Mouse (Mus musculus): ENCODE measurements at regions not wholly inside any gene's neighbourhood (a gene's known extent, or its start where the extent isn't known, plus 50 kb on each side); places are given as distances from the start of the nearest gene placed in this dataset.

DNA sequence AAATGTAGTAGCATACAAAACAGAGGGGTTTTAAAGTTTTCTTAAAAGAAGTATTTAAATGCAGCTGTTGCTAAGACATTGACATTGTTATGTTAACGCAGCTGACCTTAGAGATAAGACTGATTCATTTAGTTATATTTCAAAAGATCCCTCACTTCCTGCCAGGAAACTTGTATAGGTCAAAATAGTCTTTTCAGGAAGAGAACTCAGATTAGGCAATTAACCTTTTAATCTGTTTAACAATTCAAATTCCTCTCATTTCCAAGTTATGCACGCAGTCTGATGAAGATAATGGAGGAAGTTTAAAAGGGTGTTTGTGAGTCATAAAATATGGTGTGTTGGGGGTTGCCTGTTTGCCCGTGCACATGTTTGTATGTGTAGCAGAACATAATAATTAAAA is 448.5 kb downstream of the Tmtc2 start:
- Histone ChIP-seq H3K27me3 (ENCODE audit: control insufficient read depth, insufficient read depth, low read depth, low read length) (no peaks in the 10 kb centered on the region), H3K4me3 (ENCODE audit: low read depth, low read length) (no peak overlapping the region), H3K36me3 (ENCODE audit: control insufficient read depth, insufficient read depth, low read length) (no peaks in the 10 kb centered on the region), H3K9ac (ENCODE audit: low read depth, low read length) (no peak overlapping the region), H3K27ac (ENCODE audit: low read length) (no peak overlapping the region), H3K4me2 (ENCODE audit: low read length) (no peak overlapping the region), H3K4me1 (ENCODE audit: control insufficient read depth, insufficient read depth, low read length) (no peaks in the 10 kb centered on the region), H3K9me3 (replicated peaks; ENCODE audit: control insufficient read depth, low read length, poor library complexity, severe bottlenecking) (no peaks in the 10 kb centered on the region)
- no peak for ATAC-seq
- WGBS, result 50% methylated on average over 3 of the region's 3 CpGs

DNA sequence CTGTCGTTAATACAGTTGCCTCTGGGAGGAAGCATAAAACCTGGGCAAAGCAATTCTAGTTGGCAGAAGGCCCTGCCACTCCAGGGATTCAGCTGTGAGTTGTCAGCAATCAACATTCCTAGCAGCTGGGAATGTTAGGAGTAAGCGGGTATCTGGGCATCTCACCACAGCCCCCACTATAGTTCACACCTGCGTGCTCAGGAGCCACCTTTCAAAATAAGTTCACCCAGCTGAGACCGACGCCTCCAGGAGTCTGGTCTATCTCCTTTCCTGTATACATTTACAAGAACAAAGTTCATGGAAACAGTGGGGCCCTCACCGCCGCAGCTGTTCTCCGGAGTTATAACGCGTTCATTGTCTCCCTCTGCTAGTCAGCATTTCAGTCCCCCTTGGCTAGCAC is 454.0 kb downstream of the Tmtc2 start:
- WGBS, result 82% methylated on average over 10 of the region's 10 CpGs
- ATAC-seq, result no peak
- Histone ChIP-seq H3K9me3 (replicated peaks; ENCODE audit: control insufficient read depth, low read length, poor library complexity, severe bottlenecking) (no peaks in the 10 kb centered on the region), H3K27me3 (ENCODE audit: control insufficient read depth, insufficient read depth, low read depth, low read length) (no peaks in the 10 kb centered on the region), H3K27ac (ENCODE audit: low read length) (no peak overlapping the region), H3K9ac (ENCODE audit: low read depth, low read length) (no peak overlapping the region), H3K4me3 (ENCODE audit: low read depth, low read length) (no peak overlapping the region), H3K4me2 (ENCODE audit: low read length) (no peak overlapping the region), H3K36me3 (ENCODE audit: control insufficient read depth, insufficient read depth, low read length) (no peaks in the 10 kb centered on the region), H3K4me1 (ENCODE audit: control insufficient read depth, insufficient read depth, low read length) (no peaks in the 10 kb centered on the region)

DNA sequence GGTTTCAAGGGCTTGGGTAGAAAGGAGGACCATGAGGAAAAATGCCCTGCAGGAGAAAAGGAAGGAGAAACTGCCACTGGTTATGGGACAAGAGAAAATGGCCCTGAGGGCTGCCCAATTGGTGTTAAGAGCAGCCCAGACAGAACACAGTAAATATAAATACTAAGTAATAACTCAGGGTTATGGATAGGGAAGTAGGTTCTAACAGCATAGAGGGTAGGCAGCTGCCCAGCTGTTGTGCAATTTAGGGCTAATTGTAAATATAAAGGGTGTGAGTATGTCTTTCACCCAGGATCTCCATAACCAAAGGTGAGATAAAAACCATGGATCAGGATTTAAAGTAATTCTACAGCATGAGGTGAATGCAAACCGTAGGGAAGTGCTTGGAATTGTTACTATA is 458.1 kb downstream of the Tmtc2 start:
- 93% methylated on average over 1 of the region's 1 CpGs for WGBS
- Histone ChIP-seq H3K9ac (ENCODE audit: low read depth, low read length) (no peak overlapping the region), H3K9me3 (replicated peaks; ENCODE audit: control insufficient read depth, low read length, poor library complexity, severe bottlenecking) (no peaks in the 10 kb centered on the region)

DNA sequence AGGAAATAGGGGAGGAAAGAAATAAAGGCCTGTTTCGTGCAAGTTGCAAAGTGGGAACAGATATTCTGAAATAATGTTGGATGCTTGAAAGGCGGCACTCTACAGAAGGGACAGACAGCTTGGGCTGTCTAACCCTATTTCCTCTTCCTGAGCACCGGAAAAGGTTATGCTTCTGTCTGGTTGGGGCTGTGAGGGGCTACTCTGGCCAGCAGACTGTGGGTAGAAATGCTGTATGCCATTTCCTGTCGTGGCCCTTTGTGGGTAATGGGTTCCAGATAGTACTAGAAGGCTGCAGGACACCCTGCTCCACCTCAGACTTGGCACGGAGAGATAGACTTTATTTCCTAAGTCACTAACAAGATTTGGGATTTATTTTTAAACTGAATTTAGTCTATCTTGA is 459.3 kb downstream of the Tmtc2 start:
- Histone ChIP-seq H3K36me3 (ENCODE audit: control insufficient read depth, insufficient read depth, low read length) (no peaks in the 10 kb centered on the region), H3K4me2 (ENCODE audit: low read length) (no peak overlapping the region), H3K9me3 (replicated peaks; ENCODE audit: control insufficient read depth, low read length, poor library complexity, severe bottlenecking) (no peaks in the 10 kb centered on the region), H3K27me3 (ENCODE audit: control insufficient read depth, insufficient read depth, low read depth, low read length) (no peaks in the 10 kb centered on the region), H3K4me1 (ENCODE audit: control insufficient read depth, insufficient read depth, low read length) (peaks cover 4% of the 10 kb centered on the region; the same call in 1 of the 2 replicates), H3K27ac (ENCODE audit: low read length) (no peak overlapping the region), H3K4me3 (ENCODE audit: low read depth, low read length) (no peak overlapping the region), H3K9ac (ENCODE audit: low read depth, low read length) (no peak overlapping the region)
- WGBS, result 86% methylated on average over 5 of the region's 5 CpGs
- no peak for ATAC-seq

More for the DNA sequence above, 458.1 kb downstream of the Tmtc2 start:
- Histone ChIP-seq H3K4me3 (ENCODE audit: low read depth, low read length) (no peak overlapping the region), H3K4me2 (ENCODE audit: low read length) (no peak overlapping the region), H3K36me3 (ENCODE audit: control insufficient read depth, insufficient read depth, low read length) (no peaks in the 10 kb centered on the region), H3K27me3 (ENCODE audit: control insufficient read depth, insufficient read depth, low read depth, low read length) (no peaks in the 10 kb centered on the region), H3K4me1 (ENCODE audit: control insufficient read depth, insufficient read depth, low read length) (no peaks in the 10 kb centered on the region), H3K27ac (ENCODE audit: low read length) (no peak overlapping the region)
- no peak for ATAC-seq

DNA sequence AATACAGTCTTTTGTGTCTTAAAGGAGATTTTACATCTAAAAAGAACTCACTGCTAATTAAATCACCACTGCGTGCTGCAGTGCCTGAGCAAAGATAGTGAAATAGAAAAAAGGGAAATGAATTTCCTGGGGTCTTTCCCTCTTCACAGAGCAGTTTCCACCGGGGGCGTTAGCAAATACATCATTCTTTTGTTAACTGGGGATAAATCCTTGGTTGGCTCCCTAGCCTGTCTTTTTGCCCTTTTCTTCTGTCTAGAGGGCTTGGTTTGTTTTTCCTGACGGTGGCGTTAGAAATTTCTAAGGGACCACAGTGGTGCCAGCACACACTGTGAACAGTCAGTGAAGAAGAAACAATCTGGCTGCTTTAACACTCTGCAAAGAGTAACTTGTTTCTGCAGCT is 464.0 kb downstream of the Tmtc2 start:
- ATAC-seq, result no peak; the same call in 1 of the 2 replicates
- H3K4me2 ChIP-seq (ENCODE audit: low read length), result peak overlapping the region; percentile 4; the same call in 1 of the 2 replicates

DNA sequence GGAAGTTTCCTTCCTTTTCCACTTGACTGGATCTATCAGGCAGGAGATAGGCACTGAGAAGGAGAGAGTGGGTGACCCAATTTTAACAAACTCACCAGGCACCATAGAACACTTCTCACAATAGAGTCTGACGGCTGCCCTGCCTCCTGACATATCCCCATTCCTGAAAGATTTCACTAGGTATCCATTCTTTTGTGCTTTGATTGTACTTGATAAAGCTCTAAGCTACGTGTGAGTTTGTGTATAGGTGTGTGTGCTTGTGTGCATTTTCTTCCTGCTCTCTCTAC is 477.3 kb downstream of the Tmtc2 start:
- ATAC-seq, result 0 out of 2 replicates have a peak, but pooled peaks have one; percentile 17
- Histone ChIP-seq H3K9ac (ENCODE audit: low read depth, low read length) (no peak overlapping the region), H3K4me3 (ENCODE audit: low read depth, low read length) (no peak overlapping the region), H3K9me3 (replicated peaks; ENCODE audit: control insufficient read depth, low read length, poor library complexity, severe bottlenecking) (no peaks in the 10 kb centered on the region), H3K27me3 (ENCODE audit: control insufficient read depth, insufficient read depth, low read depth, low read length) (no peaks in the 10 kb centered on the region), H3K27ac (ENCODE audit: low read length) (no peak overlapping the region), H3K4me2 (ENCODE audit: low read length) (no peak overlapping the region), H3K4me1 (ENCODE audit: control insufficient read depth, insufficient read depth, low read length) (no peaks in the 10 kb centered on the region; the same call in 1 of the 2 replicates), H3K36me3 (ENCODE audit: control insufficient read depth, insufficient read depth, low read length) (no peaks in the 10 kb centered on the region)
- 73% methylated on average over 2 of the region's 2 CpGs for WGBS

More for the DNA sequence above, 464.0 kb downstream of the Tmtc2 start:
- no peaks in the 10 kb centered on the region for H3K36me3 ChIP-seq (ENCODE audit: control insufficient read depth, insufficient read depth, low read length)
- no peak overlapping the region for H3K9ac ChIP-seq (ENCODE audit: low read depth, low read length)
- peaks cover 4% of the 10 kb centered on the region; the same call in 1 of the 2 replicates for H3K4me1 ChIP-seq (ENCODE audit: control insufficient read depth, insufficient read depth, low read length)
- no peaks in the 10 kb centered on the region for H3K9me3 ChIP-seq (replicated peaks; ENCODE audit: control insufficient read depth, low read length, poor library complexity, severe bottlenecking)
- no peak overlapping the region for H3K4me3 ChIP-seq (ENCODE audit: low read depth, low read length)
- 0% methylated on average over 5 of the region's 5 CpGs for WGBS
- no peaks in the 10 kb centered on the region for H3K27me3 ChIP-seq (ENCODE audit: control insufficient read depth, insufficient read depth, low read depth, low read length)
- H3K27ac ChIP-seq (ENCODE audit: low read length), result no peak overlapping the region

DNA sequence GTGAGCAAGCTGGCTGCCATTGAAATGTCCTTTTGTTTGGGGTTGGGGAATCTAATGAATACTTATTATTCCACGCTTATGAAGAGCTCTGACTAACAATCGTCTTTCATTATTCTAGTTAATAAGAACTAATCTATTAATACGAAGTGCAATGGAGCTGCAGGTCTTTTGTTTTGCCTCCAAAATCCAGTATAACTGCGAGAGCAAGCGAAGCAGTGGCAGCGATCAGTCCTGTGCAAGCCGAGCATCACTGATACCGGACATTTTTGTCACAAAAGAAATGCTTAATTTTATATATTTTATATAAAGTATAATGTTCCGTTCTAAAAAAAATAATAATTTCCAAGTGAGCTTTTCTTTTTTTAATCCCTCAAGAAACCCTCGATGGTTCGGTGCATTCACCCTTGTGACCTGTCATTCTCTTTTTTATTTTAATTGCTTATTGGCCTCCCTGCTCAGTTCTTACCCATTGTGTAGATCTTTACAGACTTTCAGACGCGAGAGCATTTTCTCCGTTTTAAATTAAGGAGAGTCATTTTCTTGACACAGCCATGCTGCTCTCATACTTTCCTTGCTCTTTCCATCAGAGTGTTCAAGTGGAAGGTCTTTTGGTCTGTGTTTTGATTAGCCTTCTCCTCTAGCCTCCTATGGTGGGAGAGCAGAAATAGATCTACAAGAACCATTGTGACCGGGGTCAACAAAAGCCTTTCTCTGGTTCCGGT is 477.8 kb downstream of the Tmtc2 start:
- Histone ChIP-seq H3K9ac (ENCODE audit: low read depth, low read length) (no peak overlapping the region), H3K4me2 (ENCODE audit: low read length) (no peak overlapping the region), H3K9me3 (replicated peaks; ENCODE audit: control insufficient read depth, low read length, poor library complexity, severe bottlenecking) (no peaks in the 10 kb centered on the region), H3K4me3 (ENCODE audit: low read depth, low read length) (no peak overlapping the region), H3K27me3 (ENCODE audit: control insufficient read depth, insufficient read depth, low read depth, low read length) (no peaks in the 10 kb centered on the region), H3K36me3 (ENCODE audit: control insufficient read depth, insufficient read depth, low read length) (no peaks in the 10 kb centered on the region), H3K27ac (ENCODE audit: low read length) (no peak overlapping the region), H3K4me1 (ENCODE audit: control insufficient read depth, insufficient read depth, low read length) (no peaks in the 10 kb centered on the region; the same call in 1 of the 2 replicates)
- 51% methylated on average over 16 of the region's 16 CpGs for whole genome bisulfite sequencing
- 0 out of 2 replicates have a peak, but pooled peaks have one; percentile 54 for ATAC-seq

DNA sequence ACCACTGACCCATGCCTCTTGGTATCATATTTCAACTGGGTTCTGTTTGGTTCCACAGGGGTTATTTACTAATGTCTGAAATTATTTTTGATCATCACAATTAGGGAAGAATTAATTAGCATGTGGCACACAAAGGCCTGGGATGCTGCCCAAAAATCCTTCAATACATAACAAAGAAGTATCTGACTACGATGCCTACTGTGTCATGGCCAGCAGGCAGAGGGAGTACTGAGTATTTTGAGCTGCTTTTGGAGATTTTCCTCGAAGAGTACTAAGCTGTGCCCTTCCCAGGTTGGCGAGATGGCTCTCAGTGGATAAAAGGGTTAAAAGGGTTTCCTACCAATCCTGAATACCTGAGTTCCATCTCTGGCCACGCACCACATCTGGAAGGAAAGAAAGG is 478.5 kb downstream of the Tmtc2 start:
- no peak overlapping the region for H3K9ac ChIP-seq (ENCODE audit: low read depth, low read length)
- no peaks in the 10 kb centered on the region; the same call in 1 of the 2 replicates for H3K4me1 ChIP-seq (ENCODE audit: control insufficient read depth, insufficient read depth, low read length)
- H3K27ac ChIP-seq (ENCODE audit: low read length), result no peak overlapping the region
- H3K4me3 ChIP-seq (ENCODE audit: low read depth, low read length), result no peak overlapping the region
- peak; percentile 39; the same call in 1 of the 2 replicates for ATAC-seq
- no peak overlapping the region for H3K4me2 ChIP-seq (ENCODE audit: low read length)
- no peaks in the 10 kb centered on the region for H3K36me3 ChIP-seq (ENCODE audit: control insufficient read depth, insufficient read depth, low read length)
- WGBS, result 70% methylated on average over 4 of the region's 4 CpGs
- H3K9me3 ChIP-seq (replicated peaks; ENCODE audit: control insufficient read depth, low read length, poor library complexity, severe bottlenecking), result no peaks in the 10 kb centered on the region
- H3K27me3 ChIP-seq (ENCODE audit: control insufficient read depth, insufficient read depth, low read depth, low read length), result no peaks in the 10 kb centered on the region

DNA sequence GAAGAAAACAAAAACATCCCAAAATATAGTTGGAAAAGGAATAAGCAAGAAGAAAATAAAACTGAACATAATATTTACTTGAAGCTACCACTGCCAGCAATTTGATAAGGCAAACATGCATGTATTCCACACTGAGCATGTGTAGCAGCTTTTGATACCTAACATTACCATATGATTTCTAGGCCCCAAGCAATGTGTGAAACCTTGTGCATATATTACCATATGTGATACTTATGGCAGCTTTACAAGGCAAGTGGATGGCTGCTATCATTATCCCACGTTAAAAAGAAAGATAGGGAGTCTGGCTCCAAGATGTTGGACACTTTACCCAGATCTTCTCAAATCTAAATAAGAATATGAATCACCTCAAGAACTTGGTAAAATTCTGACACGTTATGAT is 497.4 kb downstream of the Tmtc2 start:
- Histone ChIP-seq H3K9me3 (replicated peaks; ENCODE audit: control insufficient read depth, low read length, poor library complexity, severe bottlenecking) (no peaks in the 10 kb centered on the region), H3K27ac (ENCODE audit: low read length) (no peak overlapping the region), H3K36me3 (ENCODE audit: control insufficient read depth, insufficient read depth, low read length) (no peaks in the 10 kb centered on the region), H3K4me1 (ENCODE audit: control insufficient read depth, insufficient read depth, low read length) (no peaks in the 10 kb centered on the region), H3K27me3 (ENCODE audit: control insufficient read depth, insufficient read depth, low read depth, low read length) (no peaks in the 10 kb centered on the region), H3K4me3 (ENCODE audit: low read depth, low read length) (no peak overlapping the region), H3K4me2 (ENCODE audit: low read length) (no peak overlapping the region), H3K9ac (ENCODE audit: low read depth, low read length) (no peak overlapping the region)
- 73% methylated on average over 2 of the region's 2 CpGs for WGBS
- ATAC-seq, result no peak

All from midbrain, embryonic 16.5 days (tissue).